Comparison of ENCODE assay signal across 8 mouse cellular contexts in the genomic region with DNA sequence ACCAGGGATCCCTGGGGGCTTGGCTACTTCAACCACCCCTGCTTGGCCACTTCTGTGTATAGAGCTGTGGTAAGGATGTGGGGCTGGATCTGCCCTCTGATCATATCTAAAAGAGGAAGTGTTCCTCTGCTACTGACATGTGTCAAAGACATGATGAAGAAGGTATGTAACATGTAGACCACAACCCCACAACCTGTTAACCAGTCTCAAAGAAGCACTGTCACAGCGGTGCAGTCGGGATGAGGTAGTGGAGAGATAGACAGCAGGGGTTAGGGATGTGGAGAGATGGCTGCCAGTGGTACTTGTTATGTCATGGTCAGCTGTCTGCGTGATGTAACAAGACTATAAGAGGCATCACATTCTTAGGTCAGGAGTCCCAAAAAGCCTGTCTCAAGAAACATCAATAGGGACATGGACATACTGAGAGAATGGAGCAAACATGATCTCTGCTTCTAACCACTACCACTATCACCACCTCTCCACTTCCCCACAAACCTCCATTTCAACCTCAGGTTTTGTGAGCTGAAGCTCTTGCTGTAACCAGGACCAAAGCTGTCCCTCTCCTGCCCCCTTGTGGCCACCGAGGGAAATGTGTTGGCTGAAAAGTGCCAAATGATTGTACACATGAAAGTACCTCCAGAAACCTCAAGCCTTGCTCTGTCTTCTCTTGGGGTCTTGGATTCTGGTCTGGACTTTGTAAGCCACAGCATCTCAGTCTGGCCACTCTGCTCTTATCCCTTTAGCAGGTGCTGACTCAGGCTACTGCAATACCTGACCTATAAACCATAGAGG. TPM values are rescaled to one million over a fixed set of nuclear protein-coding genes. Genes with fewer than 3 reads are reported as not detected.
DNase-seq lines count a peak whose midpoint lies in the region; ATAC-seq and TF ChIP-seq lines count a peak whose summit lies in the region.

No protein-coding gene starts in this region.

- ATAC-seq in inflammation-experienced regulatory T-cells, adult 6 months: peak; percentile 92
- ATAC-seq in megakaryocyte-erythroid progenitor cell, adult 5-6 weeks (replicated peaks; ENCODE audit: low FRiP score, low TSS enrichment, poor library complexity, severe bottlenecking): peak; percentile 85

- TF ChIP-seq CTCF in gastrocnemius, adult 2 months (IDR thresholded peaks at IDR 0.05): peak; percentile 91

- DNase-seq in WW6 (ENCODE audit: low read depth, low spot score): peak; percentile 55
- peak; percentile 92 to 94 for DNase-seq in cerebellum, postnatal 25 days
- peak; percentile 88 for DNase-seq in gastrocnemius, adult 2 months
- DNase-seq in left cerebral cortex, adult 9 months (ENCODE audit: low spot score in 2 of 2): peak; percentile 65 to 96
- peak; percentile 82 for DNase-seq in right cerebral cortex, postnatal 25 days
- DNase-seq in urinary bladder, postnatal 4 days (ENCODE audit: low spot score in 2 of 2): peak; percentile 78 to 89

- no peak overlapping the region for H3K27ac ChIP-seq in gastrocnemius, adult 2 months

- H3K4me3 ChIP-seq in gastrocnemius, adult 2 months: no peak overlapping the region

- intact Hi-C loops in gastrocnemius, adult 2 months (cut with DNase I): loop anchor here (1.0 to 2.0 kb wide), 2 partner anchors 195 to 246 kb away; a partner anchor contains a TSS

RNA-seq across cellular contexts. Expression of a gene that starts 56.3 kb away (rescaled TPM):
- total RNA-seq in gastrocnemius, adult 2 months (2021): 1 to 10 TPM; 3.5 to 5.4 TPM
- 10 to 100 TPM; 32.9 to 62.0 (median 54.8) TPM for polyA plus RNA-seq in inflammation-experienced regulatory T-cells, adult 6 months (2017; shearing (Covaris generic))
- total RNA-seq in megakaryocyte-erythroid progenitor cell, adult 5-6 weeks (2014; fragmentation: Nextera tagmentation): 34.4 and 40.7 TPM in 2 replicates
- 27.7 and 48.3 TPM in 2 replicates for total RNA-seq in megakaryocyte-erythroid progenitor cell, adult 5-6 weeks (2017)

Comparison
In these comparisons a context has a peak if more than half of its experiments do, and no peak if none do; other contexts are left out.
1. RNA of a gene that starts 56.3 kb away (total RNA-seq): 27.7 to 48.3 TPM in megakaryocyte-erythroid progenitor cell, adult 5-6 weeks; 3.5 to 5.4 TPM in gastrocnemius, adult 2 months; every median in the first group is over 4 times any median in the second.
2. Peak in every context shown above with its lines, with median percentiles within 50 percentile points of each other: DNase-seq.